Mouse (Mus musculus) left cerebral cortex, postnatal 10 days (tissue): ENCODE measurements at regions not wholly inside any gene's neighbourhood (a gene's known extent, or its start where the extent isn't known, plus 50 kb on each side); places are given as distances from the start of the nearest gene placed in this dataset.

Experiments used
- DNase-seq, 2 experiments: peaks; one replicate each; pipeline ENCODE4 v3.0.0; 2021 to 2022; ENCODE audit warnings: low spot score in 2 of 2, mixed read lengths in 1 of 2; ENCODE audit errors: extremely low spot score in 1 of 2
- intact Hi-C: fragments of 180-260 bp; cut with DNase I; formaldehyde crosslinking; loops from one replicate; pipeline ENCODE4 v1.15.1; 2025

DNA sequence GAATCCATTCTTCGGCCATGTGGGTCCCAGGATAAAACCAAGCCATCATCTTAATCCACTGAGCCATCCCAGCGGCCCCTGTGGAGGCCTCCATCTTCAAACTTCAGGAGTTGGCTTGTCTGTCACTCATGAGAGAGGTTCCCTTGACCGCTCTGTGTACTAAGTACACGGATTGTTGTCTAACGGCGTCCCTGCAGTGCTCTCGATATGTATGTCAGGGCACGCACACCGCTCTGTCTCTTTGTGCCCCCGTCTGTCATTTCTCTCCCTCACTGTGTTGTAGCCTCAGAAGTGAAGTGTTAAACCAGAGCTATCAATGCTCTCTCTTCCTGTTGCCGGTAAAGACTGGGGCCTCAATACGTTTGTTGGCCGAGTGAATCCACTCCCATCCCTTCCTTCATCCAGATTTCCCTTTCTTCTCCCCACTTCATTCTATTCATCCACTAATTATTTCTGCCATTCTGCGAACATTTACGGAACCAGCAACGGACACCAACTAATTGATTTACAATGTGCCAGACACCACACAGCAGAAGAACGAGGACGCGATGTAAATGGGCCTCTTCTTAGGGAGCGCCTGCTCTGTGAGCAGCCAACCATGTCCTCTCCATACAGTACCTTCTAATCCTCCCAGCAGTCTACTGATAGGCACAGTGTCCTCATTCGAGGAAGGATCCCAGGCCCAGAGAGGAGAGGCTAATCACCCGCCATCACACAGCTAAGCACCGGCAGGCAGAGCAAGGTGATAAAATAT lies 199.6 kb downstream of the Gm11011 start:
- intact Hi-C loops: no loop called here
- DNase-seq: no peak

DNA sequence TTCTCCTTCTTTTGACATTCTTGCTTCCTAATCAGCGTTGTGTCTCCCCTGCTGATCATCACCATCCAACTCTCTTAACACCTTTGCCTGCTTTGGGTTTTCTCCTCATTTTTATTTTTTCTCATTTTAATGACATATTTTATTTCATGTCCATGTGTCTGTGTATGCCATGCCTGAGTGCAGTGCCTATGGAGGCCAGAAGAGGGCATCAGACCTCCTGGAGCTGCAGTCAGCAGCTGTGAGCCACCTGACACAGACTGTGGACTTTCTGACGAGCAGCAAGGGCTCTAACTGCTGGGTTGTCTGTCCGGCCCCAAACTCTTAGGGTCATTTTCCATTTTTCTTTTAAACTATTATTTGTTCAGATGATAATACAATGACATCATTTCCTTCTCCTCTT lies 203.8 kb downstream of the Gm11011 start:
- intact Hi-C loops: no loop called here
- no peak for DNase-seq

DNA sequence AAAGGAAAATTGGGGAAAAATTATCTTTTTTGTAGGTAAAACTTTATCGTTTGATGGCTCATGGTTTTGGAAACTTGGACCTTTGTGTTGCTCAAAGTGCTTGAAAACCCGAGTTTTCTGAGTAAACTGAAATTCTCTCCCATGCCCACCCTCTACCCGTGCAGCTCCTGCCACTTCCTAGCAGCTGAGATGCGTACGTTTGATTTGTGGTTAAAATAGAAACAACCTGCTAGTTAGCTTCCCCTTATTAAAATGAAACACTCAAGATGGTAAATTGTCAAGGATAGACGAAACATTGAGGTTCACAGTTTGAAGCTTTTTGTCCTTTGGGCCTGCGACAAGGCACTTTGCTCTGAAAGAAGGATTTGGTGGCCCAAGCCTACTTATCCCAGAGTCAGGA lies 214.5 kb downstream of the Gm11011 start:
- intact Hi-C loops: no loop called here
- no peak for DNase-seq

DNA sequence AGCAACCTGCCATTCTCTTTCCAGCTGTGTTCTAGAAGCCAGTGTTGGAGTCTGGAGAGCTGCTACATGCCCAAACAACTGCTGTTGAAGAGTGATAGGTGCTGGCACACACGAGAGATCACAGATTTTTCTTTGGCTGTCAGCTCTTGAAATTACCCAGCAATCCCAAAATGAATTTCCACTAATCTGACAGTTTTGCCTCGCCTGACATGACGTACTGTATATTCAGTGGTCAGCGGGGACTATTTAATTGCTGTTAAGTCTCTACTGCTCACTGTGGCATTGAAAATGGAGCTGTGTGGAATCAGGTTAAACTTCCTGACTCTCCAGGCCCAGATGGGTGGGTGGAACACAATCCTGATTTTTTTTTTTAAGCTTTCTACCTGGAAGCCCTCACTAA lies 222.5 kb downstream of the Gm11011 start:
- intact Hi-C loops: no loop called here

DNA sequence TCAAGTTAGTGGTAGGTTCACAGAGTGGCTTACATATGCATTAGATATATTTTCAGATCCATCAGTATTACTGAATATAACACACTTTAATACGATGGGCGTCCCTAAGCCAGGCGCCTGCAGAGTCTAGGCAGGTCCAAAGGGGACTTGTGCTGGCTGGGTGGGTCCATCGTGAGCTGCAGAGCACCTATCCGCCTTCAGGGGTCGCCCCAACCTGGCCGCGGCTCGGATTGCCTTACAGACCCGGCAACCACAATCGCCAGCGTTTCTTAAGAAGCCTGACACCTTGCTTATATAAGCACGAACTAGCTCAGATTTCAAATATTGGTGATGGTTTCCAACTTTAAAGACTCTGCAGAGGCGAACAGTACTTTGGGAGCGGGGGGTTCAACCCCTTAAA lies 227.3 kb downstream of the Gm11011 start:
- DNase-seq: peak in 1 of 2 experiments; percentile 51
- intact Hi-C loops: no loop called here

More for the DNA sequence above, 222.5 kb downstream of the Gm11011 start:
- no peak for DNase-seq

DNA sequence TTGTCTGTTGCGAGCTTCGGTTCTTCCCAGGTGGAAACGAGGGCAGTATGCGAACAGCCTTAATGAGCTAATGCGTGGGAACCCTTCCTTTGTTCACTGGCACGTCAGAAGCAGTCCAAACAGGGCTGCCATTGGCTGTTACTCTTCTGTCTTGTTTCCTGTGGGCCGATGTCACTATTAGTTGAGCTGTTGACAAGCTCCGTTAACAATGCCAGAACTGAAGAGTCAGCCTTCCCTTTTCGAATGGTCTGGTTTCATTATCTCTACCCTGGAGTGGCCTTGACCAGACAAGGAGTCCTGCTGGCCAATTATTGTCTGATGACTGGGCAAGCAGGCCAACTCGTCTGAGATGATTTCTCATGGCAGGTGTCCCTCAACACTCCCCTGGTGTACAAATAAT lies 230.1 kb downstream of the Gm11011 start:
- intact Hi-C loops: no loop called here

DNA sequence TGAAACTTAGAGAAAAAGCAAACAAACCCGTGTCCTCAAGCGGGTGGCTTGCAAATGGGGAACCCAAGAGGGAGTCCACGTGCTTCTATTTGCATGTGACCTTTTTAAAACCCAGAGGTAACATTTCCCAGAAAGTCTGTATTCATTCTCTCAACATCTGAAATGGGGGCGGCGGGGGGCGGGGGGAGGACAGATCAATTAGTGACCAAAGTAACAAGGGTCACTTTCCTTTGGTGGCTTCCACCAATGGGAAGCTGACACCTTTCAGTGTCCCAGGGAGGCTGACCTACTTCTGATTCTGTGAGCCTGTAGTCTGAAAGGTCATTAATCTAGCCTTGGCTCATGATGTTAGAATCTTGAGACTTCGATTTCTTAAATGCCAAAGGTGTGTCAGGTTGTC lies 236.0 kb downstream of the Gm11011 start:
- intact Hi-C loops: no loop called here

More for the DNA sequence above, 230.1 kb downstream of the Gm11011 start:
- DNase-seq: no peak

DNA sequence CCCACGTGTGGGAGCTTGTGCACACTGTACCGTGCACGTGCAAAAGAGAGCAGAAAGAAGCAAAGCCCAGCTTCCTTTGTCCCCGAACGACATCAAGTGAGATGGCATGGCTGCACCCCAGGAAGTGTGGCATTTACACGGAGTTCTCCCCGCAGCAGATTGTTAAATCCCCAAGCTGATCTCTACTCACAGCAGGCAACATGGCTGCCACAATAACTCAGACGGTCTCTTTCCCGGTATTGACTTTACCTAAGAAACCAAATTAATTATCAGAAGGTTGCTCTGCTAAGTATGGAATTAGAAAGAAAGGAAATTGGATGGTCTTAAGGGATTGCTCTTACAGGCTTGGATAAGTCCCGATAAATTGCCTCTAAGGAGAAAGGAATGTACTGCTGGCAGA lies 241.4 kb downstream of the Gm11011 start:
- intact Hi-C loops: no loop called here

More for the DNA sequence above, 236.0 kb downstream of the Gm11011 start:
- no peak for DNase-seq

DNA sequence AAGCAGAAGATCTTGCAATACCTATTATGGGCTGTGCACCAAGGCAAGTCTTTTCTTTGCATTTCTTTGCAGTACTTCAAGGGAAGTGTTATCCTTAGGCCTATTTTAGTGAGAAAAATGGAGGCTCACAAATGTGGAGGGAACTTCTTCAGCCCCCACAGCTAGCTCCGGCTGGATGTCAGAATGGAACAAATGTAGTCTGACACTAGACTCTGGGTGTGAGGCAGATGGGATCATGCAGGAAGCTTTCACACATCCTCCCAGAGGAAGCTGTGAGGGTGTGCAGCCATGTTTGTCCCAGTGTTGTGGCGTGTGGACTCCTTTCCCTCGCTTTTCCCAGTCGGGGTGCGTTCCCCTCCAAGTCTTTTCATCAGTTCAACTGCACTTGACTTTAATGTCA lies 268.0 kb downstream of the Gm11011 start:
- intact Hi-C loops: no loop called here
- peak in 1 of 2 experiments; percentile 26 for DNase-seq

More for the DNA sequence above, 241.4 kb downstream of the Gm11011 start:
- no peak for DNase-seq

DNA sequence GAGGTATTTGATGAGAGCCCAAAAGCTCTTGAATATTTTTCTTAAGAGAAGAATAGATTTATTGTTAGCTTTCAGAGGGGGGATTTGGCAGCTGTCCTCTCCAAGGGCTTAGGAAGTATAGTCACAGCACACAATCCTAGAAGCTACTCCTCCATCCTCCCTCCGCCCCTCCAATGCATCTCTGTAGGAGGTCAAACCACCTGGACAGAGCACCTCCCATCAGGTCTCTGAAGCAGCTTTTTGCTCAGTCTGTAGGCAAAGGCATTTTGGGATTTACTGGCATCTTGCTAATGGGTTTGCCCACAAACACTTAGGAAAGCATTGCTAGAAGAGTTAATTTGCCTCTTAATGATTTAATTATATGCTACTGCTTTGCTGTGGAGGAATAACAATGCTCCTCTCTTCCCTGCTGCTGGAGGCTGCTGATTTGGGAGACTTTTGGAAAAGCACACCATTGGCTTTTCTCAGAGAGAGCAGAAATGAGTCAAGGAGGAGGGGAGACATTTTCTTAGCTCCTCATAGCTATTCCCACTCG lies 273.1 kb downstream of the Gm11011 start:
- no peak for DNase-seq
- intact Hi-C loops: no loop called here

DNA sequence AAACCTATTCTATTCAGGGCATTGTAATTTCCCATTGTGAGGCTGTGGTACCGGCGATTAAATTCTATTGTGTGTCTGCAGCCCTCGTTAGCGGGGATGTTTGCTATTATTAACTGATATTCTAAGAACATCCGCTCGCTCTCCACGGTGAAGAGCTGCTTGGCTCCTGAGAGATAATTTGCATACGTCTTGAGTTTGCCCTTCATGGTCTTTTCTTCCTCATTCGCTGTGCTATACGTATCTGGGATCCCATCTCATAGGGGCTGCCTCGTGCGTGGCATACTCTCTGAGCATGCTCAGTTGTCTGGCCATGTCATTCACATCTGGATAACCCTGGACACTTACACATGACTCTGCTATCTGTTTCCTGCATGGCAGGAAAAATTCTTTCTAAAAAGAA lies 275.7 kb downstream of the Gm11011 start:
- intact Hi-C loops: no loop called here

DNA sequence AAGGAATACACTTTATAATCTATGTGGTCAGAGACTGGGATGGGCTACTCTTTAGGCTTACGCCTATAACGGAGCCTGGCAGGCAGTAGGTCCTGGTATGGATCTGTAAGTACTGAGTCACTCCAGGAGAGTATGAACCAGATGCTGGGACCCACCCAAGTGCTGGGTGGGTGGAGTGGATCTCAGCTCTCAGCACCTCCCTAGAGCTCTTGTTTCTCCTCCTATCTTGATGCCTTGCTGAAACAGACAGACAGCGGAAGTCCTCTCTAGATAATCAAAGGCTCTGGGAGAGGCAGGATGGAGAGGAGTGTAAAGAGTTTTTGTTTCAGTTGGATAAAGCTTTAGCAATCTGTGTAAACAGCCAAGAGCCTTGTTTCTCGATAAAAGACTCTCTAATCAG lies 276.2 kb downstream of the Gm11011 start:
- DNase-seq: no peak
- intact Hi-C loops: no loop called here

More for the DNA sequence above, 275.7 kb downstream of the Gm11011 start:
- no peak for DNase-seq

DNA sequence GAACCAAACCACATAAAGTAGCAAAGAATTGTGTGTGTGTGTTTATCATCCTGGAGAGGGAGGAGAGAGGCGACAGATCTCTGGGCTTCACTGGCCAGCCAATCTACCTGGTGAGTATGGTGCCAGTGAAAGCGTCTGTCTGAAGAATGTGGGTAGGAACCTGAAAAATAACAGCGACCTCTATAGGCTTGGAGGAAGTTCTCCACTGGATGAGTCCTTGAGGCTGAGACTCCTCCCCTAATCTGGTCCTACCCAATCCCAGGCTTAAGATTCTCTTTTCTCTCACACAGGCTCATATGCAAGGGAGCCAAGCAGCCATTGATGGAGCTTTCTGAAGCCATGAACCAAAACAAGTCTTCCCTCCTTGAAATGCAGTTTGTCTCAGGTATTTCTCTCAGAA lies 283.2 kb downstream of the Gm11011 start:
- DNase-seq: no peak
- intact Hi-C loops: no loop called here

DNA sequence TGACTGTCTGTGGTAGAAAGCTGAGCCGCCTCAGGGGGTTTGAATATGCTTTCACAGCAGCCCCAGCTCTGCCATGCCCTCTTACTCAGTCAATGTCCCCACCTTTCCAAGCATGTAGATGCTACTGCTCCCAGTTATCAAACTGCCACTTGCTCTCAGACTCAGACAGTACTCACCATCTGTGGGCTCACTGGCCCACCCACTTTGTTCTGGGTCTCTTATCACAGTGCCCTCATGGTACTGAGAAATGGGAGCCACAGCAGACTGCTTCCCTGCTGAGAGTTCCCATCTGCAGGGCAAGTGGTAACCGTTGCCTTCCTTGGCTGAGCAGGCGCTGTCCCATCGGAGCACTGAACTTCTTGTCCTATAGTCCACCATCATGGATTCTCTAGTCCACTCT lies 286.6 kb downstream of the Gm11011 start:
- intact Hi-C loops: no loop called here
- no peak for DNase-seq

DNA sequence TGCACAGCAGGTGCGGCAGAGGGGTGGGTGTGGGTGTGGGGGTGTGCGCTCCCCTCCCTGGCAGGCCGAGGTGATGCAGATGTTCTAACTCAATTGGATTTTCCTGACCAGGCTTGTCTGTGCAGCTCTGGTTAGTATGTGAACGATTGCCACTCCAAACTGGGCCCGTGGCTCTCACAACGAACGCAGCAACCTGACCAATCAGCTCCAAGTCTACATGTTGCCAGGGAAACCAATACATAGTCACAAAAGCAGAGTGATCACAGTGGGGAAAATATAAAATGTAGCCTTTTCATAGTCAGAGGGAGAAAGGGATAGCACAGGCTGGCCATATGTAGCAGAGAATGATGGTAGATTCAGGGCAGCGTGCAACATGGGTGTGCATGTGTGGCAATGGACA lies 287.1 kb downstream of the Gm11011 start:
- DNase-seq: peak; percentile 30 to 77
- intact Hi-C loops: no loop called here

DNA sequence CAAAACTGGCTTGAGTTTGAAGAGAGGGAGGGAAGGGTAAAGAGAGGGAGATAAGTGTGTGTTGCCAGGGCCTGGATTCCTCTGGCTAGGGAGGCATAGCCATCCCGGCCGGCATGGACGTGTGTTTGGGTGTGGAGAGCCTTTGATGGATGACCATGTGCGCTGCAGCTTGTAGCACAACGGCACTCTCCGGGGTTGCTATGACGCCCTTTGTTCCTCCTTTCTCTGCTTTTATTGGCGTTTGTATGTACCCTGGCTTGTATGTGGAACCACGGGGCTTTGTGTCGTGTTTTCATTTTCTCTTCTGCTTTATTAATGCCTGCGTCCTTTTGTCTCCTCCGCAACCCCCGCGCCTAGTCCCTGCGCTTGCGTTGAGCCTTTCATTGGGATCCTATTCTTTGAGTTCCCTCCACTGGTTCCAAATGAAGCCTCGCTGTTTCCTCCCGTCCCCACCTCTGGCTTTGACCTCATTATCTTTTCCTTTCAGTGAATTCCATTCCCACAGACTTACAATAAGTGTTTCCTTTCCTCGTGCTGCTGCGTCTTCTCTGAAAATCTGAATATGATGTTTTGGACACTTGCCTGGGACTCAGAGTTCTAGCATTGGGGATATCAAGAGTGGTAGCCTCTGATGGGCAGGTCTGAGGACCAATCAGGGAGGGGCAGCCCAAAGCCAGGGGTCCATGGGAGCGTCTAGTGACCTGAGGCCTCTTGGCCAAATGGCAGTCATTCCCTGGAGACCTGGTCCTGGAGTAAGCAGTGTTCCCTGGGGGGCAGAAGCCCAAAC lies 289.5 kb downstream of the Gm11011 start:
- DNase-seq: peak in 1 of 2 experiments; percentile 35
- intact Hi-C loops: no loop called here

DNA sequence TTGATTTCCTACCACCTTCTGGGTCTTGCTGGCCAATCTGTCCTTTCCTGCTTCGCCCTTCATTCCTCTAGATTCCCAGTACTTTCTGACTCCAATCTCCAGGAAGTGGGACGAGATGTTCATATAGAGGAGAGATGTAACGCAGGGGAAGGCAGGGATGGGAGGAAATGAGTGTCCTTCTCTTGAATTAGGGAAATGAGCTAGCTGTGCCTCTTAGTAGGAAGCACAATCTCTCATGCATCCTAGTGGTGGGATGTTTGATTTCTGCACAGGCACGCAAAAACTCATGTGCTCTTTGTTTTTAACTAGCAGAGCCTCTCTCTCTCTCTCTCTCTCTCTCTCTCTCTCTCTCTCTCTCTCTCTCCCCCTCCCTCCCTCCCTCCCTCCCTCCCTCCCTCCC lies 290.3 kb downstream of the Gm11011 start:
- intact Hi-C loops: no loop called here
- no peak for DNase-seq

DNA sequence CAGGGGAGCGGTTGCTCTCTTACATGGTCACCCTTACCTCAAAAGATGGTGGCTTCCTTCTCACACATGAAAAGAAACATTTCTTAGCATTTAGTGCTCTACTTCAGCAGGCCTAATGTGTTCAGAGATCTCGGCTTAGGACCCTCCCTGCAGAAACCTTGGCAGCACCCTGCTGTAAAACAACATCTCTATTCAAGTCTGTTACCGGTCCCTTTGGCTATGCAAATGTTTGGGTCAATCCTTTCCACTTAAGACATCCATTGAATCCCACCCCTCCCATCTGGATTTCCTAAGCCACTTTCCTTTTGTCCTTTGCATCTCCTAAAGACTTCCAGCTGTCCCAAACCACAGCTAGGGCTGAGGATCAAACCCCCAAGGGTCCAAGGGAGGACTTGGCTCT lies 294.2 kb downstream of the Gm11011 start:
- intact Hi-C loops: no loop called here
- no peak for DNase-seq

DNA sequence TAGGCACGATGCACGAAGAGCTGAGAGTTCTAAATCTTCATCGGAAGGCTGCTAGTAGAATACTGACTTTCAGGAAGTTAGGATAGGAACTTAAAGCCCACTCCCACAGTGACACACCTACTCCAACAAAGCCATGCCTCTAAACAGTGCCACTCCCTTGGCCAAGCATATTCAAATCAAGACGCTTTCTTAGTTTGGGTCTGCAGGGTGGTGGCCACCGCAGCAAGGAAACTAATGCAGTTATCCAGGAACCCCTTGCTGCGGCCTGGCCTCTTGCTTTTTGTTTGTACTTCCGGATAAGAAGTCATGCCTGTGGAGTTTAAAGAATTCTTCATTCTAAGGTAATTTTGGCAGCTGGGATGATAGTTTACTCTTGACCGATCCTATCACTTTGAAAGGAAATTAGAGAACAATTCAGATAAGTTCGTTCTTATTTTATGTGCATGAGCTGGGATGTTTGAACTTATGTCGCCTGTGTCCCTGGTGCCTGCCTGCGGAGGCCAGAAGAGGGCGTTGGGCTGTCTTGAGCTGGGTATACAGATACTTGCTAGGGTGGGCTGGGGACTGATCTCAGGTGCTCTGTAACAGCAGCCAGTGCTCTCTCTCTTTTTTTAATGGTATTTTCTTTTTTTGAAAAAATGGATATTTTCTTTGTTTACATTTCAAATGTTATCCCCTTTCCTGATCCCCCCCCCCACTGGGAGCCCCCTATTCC lies 298.5 kb downstream of the Gm11011 start:
- intact Hi-C loops: no loop called here
- no peak for DNase-seq
